Mouse (Mus musculus) CH12.LX (cell line): ENCODE measurements around the gene Wnt11. TPM values are rescaled to one million over a fixed set of nuclear protein-coding genes. Genes with fewer than 3 reads are reported as not detected.

ENCODE experiments used
- DNase-seq: peaks from one replicate; pipeline ENCODE4 v3.0.0-alpha.2; 2013; ENCODE audit errors: extremely low read depth
- H3K27ac ChIP-seq: 2 replicates; pipeline ENCODE4 v1.5.1; 2012; ENCODE audit warnings: low read depth, mild to moderate bottlenecking, control low read depth, moderate library complexity; ENCODE audit not compliant: insufficient read depth
- H3K27me3 ChIP-seq: replicated peaks from 2 replicates; pipeline ENCODE3; 2012; ENCODE audit warnings: inconsistent platforms
- H3K36me3 ChIP-seq, 2 experiments: replicated peaks in 1 of 2; 2 replicates each; pipeline versions ENCODE3 to v1.6.1; 2012; ENCODE audit warnings: inconsistent platforms in 1 of 2, low read length in 1 of 2, mild to moderate bottlenecking in 1 of 2, mixed read lengths in 1 of 2, moderate library complexity in 1 of 2; ENCODE audit not compliant: control insufficient read depth in 1 of 2, insufficient read depth in 1 of 2
- H3K4me1 ChIP-seq, 2 experiments: 2 replicates each; pipeline ENCODE4 v1.6.1; 2012; ENCODE audit warnings: inconsistent platforms in 1 of 2, moderate library complexity in 1 of 2; ENCODE audit not compliant: insufficient read depth in 2 of 2, control insufficient read depth in 1 of 2
- H3K4me2 ChIP-seq: 2 replicates; pipeline ENCODE4 v1.6.1; 2012; ENCODE audit warnings: low read depth, mild to moderate bottlenecking, control low read depth; ENCODE audit not compliant: poor library complexity, insufficient read depth, severe bottlenecking
- H3K4me3 ChIP-seq, 3 experiments: fragments of 150-350 bp in 1 of 3; sonication (generic) in 1 of 3; replicated peaks in 1 of 3; 2 replicates each; pipeline versions ENCODE3 to v1.5.1; 2011 to 2012; ENCODE audit warnings: low read depth in 2 of 3, low read length in 2 of 3, mild to moderate bottlenecking in 2 of 3, moderate library complexity in 2 of 3, control low read depth in 1 of 3, improper control_type of control experiment in 1 of 3, inconsistent platforms in 1 of 3, mixed read lengths in 1 of 3; ENCODE audit not compliant: poor library complexity in 1 of 3
- H3K79me2 ChIP-seq: replicated peaks from 2 replicates; pipeline ENCODE4 v1.6.1; 2012; ENCODE audit warnings: mild to moderate bottlenecking, moderate library complexity; ENCODE audit not compliant: control insufficient read depth, poor library complexity, insufficient read depth, severe bottlenecking; ENCODE audit errors: extremely low read depth
- H3K9ac ChIP-seq: 2 replicates; pipeline ENCODE4 v1.6.1; 2012; ENCODE audit warnings: low read depth, mild to moderate bottlenecking, control low read depth, moderate library complexity; ENCODE audit not compliant: insufficient read depth
- H3K9me3 ChIP-seq: replicated peaks from 2 replicates; pipeline ENCODE3; 2012; ENCODE audit warnings: low read length, inconsistent platforms, mixed read lengths
- BHLHE40 ChIP-seq: IDR thresholded peaks from 2 replicates; pipeline ENCODE4 v1.6.1; 2011; ENCODE audit warnings: mild to moderate bottlenecking, low read depth, low read length, improper control_type of control experiment
- E2F4 ChIP-seq: IDR thresholded peaks from 2 replicates; pipeline ENCODE4 v1.6.1; 2011; ENCODE audit warnings: low read depth, low read length, improper control_type of control experiment; ENCODE audit not compliant: insufficient replicate concordance
- ELF1 ChIP-seq: IDR thresholded peaks from 2 replicates; pipeline ENCODE4 v1.6.1; 2014; ENCODE audit warnings: low read depth, mild to moderate bottlenecking, inconsistent platforms, low read length, improper control_type of control experiment
- HCFC1 ChIP-seq: IDR thresholded peaks from 2 replicates; pipeline ENCODE4 v1.6.1; 2012; ENCODE audit warnings: low read depth, mild to moderate bottlenecking, inconsistent platforms, low read length, improper control_type of control experiment
- IRF4 ChIP-seq: IDR thresholded peaks from 2 replicates; pipeline ENCODE4 v1.6.1; 2014; ENCODE audit warnings: low read depth, mild to moderate bottlenecking, inconsistent platforms, low read length, improper control_type of control experiment
- JUN ChIP-seq: IDR thresholded peaks from 2 replicates; pipeline ENCODE4 v1.6.1; 2011; ENCODE audit warnings: low read depth, mild to moderate bottlenecking, low read length, improper control_type of control experiment, moderate library complexity; ENCODE audit not compliant: insufficient read depth
- JUND ChIP-seq: conservative IDR thresholded peaks from 2 replicates; pipeline ENCODE4 v1.6.1; 2011; ENCODE audit warnings: low read depth, low read length, improper control_type of control experiment
- KAT2A ChIP-seq: IDR thresholded peaks from 2 replicates; pipeline ENCODE4 v1.6.1; 2012; ENCODE audit warnings: low read length, improper control_type of control experiment, inconsistent platforms; ENCODE audit not compliant: insufficient replicate concordance
- MAFK ChIP-seq: IDR thresholded peaks from 2 replicates; pipeline ENCODE4 v1.6.1; 2011; ENCODE audit warnings: low read length, improper control_type of control experiment; ENCODE audit not compliant: insufficient replicate concordance
- MEF2A ChIP-seq: IDR thresholded peaks from 2 replicates; pipeline ENCODE4 v1.6.1; 2014; ENCODE audit warnings: low read depth, mild to moderate bottlenecking, inconsistent platforms, low read length, improper control_type of control experiment, borderline replicate concordance
- MXI1 ChIP-seq: IDR thresholded peaks from 2 replicates; pipeline ENCODE4 v1.6.1; 2011; ENCODE audit warnings: mild to moderate bottlenecking, low read depth, low read length, improper control_type of control experiment
- NELFE ChIP-seq: IDR thresholded peaks from 2 replicates; pipeline ENCODE4 v1.6.1; 2011; ENCODE audit warnings: low read depth, low read length, improper control_type of control experiment
- NRF1 ChIP-seq: IDR thresholded peaks from 2 replicates; pipeline ENCODE4 v1.6.1; 2014; ENCODE audit warnings: low read depth, mild to moderate bottlenecking, inconsistent platforms, low read length, improper control_type of control experiment, moderate library complexity
- PAX5 ChIP-seq: IDR thresholded peaks from 2 replicates; pipeline ENCODE4 v1.6.1; 2012; ENCODE audit warnings: low read length, inconsistent platforms, mixed read lengths
- POLR2AphosphoS2 ChIP-seq: IDR thresholded peaks from 2 replicates; pipeline ENCODE4 v1.6.1; 2011; ENCODE audit warnings: low read depth, low read length, improper control_type of control experiment
- RCOR1 ChIP-seq: conservative IDR thresholded peaks from 2 replicates; pipeline ENCODE4 v1.6.1; 2012; ENCODE audit warnings: low read depth, mild to moderate bottlenecking, inconsistent platforms, low read length, improper control_type of control experiment
- SIN3A ChIP-seq: IDR thresholded peaks from 2 replicates; pipeline ENCODE4 v1.6.1; 2012; ENCODE audit warnings: low read length, improper control_type of control experiment, inconsistent platforms
- SMC3 ChIP-seq: IDR thresholded peaks from 2 replicates; pipeline ENCODE4 v1.6.1; 2011; ENCODE audit warnings: low read depth, low read length, improper control_type of control experiment
- TBP ChIP-seq: conservative IDR thresholded peaks from 2 replicates; pipeline ENCODE4 v1.6.1; 2011; ENCODE audit warnings: low read depth, low read length, improper control_type of control experiment
- TCF12 ChIP-seq: IDR thresholded peaks from 2 replicates; pipeline ENCODE4 v1.6.1; 2014; ENCODE audit warnings: low read depth, mild to moderate bottlenecking, inconsistent platforms, low read length, improper control_type of control experiment
- USF1 ChIP-seq: IDR thresholded peaks from 2 replicates; pipeline ENCODE4 v1.6.1; 2014; ENCODE audit warnings: low read depth, mild to moderate bottlenecking, inconsistent platforms, low read length, improper control_type of control experiment
- USF2 ChIP-seq: conservative IDR thresholded peaks from 2 replicates; pipeline ENCODE4 v1.6.1; 2011; ENCODE audit warnings: low read depth, low read length, improper control_type of control experiment
- ZNF384 ChIP-seq: IDR thresholded peaks from 2 replicates; pipeline ENCODE4 v1.6.1; 2012; ENCODE audit warnings: low read depth, low read length, improper control_type of control experiment, inconsistent platforms
- dilution Hi-C: fragments of 300-500 bp; cut with MboI; formaldehyde crosslinking; loops from 2 replicates; pipeline ENCODE4 v1.14.3; 2020; ENCODE audit warnings: low sequenced_read_pairs; ENCODE audit not compliant: extremely low pct_unique_long_range_greater_than_20kb, extremely low pct_ligation_motif_present
- in situ Hi-C: fragments of 300-500 bp; cut with MboI; formaldehyde crosslinking; loops from 3 replicates; pipeline ENCODE4 v1.14.3; 2019; ENCODE audit warnings: low sequenced_read_pairs, low pct_ligation_motif_present, low pct_unique_long_range_greater_than_20kb, mixed read lengths
- polyA plus RNA-seq: library from polyadenylated mRNA; unstranded; fragments of >175 nt; gene quantifications from 2 replicates; pipeline ENCODE4 v1.2.1, GENCODE M21; 2012; ENCODE audit warnings: low read depth; ENCODE audit not compliant: insufficient read length
- total RNA-seq, 2 experiments: library from RNA; depleted of rRNA; stranded (reverse); fragments of 300-350 nt in 1 of 2; fragments of >200 nt in 1 of 2; gene quantifications; 2 replicates each; pipeline ENCODE4 v1.2.3; 2012 to 2014

The Wnt11 gene
- total and polyA plus RNA-seq, 3 experiments, result 0.21 TPM; not detected in 2

GRCm38 (mm10) chr7:98786792-98787612, 47.9 kb upstream of the Wnt11 start:
- in situ Hi-C loops (no loop called here), dilution Hi-C loops (no loop called here)
- no peaks in the 10 kb centered on the region for H3K4me1 ChIP-seq
- no peaks in the 10 kb centered on the region for H3K79me2 ChIP-seq
- no peaks in the 10 kb centered on the region for H3K9me3 ChIP-seq
- DNase-seq, result no peak
- H3K36me3 ChIP-seq, result no peaks in the 10 kb centered on the region
- H3K27me3 ChIP-seq, result peaks cover 82% of the 10 kb centered on the region
- no peak overlapping the region for H3K27ac ChIP-seq
- no peak overlapping the region for H3K4me2 ChIP-seq
- no peak for TF ChIP-seq HCFC1
- no peak for TF ChIP-seq NRF1
- no peak for TF ChIP-seq POLR2AphosphoS2
- no peak for TF ChIP-seq PAX5
- no peak for TF ChIP-seq USF1
- TF ChIP-seq SMC3, result no peak
- TF ChIP-seq MAFK, result no peak
- TF ChIP-seq JUND, result no peak
- no peak for TF ChIP-seq IRF4
- no peak for TF ChIP-seq ELF1
- no peak for TF ChIP-seq NELFE
- no peak for TF ChIP-seq SIN3A
- no peak overlapping the region for H3K9ac ChIP-seq
- H3K4me3 ChIP-seq, result no peak overlapping the region

- H3K9ac ChIP-seq, result no peak overlapping the region
- DNase-seq, result no peak
- H3K36me3 ChIP-seq, result no peaks in the 10 kb centered on the region
- H3K4me2 ChIP-seq, result no peak overlapping the region
- dilution Hi-C loops (no loop called here), in situ Hi-C loops (no loop called here)
- H3K27ac ChIP-seq, result no peak overlapping the region
- H3K79me2 ChIP-seq, result no peaks in the 10 kb centered on the region
- H3K4me1 ChIP-seq, result no peaks in the 10 kb centered on the region
- no peak for TF ChIP-seq MXI1
- no peak for TF ChIP-seq KAT2A
- no peak for TF ChIP-seq USF1
- no peak for TF ChIP-seq MEF2A
- no peak for TF ChIP-seq MAFK
- no peak for TF ChIP-seq TCF12
- no peak for TF ChIP-seq BHLHE40
- no peak for TF ChIP-seq TBP
- no peak for TF ChIP-seq PAX5
- no peak for TF ChIP-seq ZNF384
- no peak for TF ChIP-seq POLR2AphosphoS2
- no peak for TF ChIP-seq USF2
- TF ChIP-seq ELF1, result no peak
- TF ChIP-seq JUN, result no peak
- no peak for TF ChIP-seq HCFC1
- TF ChIP-seq RCOR1, result no peak
- TF ChIP-seq E2F4, result no peak
- peaks cover 80% of the 10 kb centered on the region for H3K27me3 ChIP-seq
- no peaks in the 10 kb centered on the region for H3K9me3 ChIP-seq
- H3K4me3 ChIP-seq, result no peak overlapping the region
Measured at GRCm38 (mm10) chr7:98788721-98789120, 46.2 kb upstream of the Wnt11 start.
